Mouse (Mus musculus) A20 (cell line): ENCODE measurements at regions not wholly inside any gene's neighbourhood (a gene's known extent, or its start where the extent isn't known, plus 50 kb on each side); places are given as distances from the start of the nearest gene placed in this dataset.

Experiments
- DNase-seq: peaks from one replicate; pipeline ENCODE4 v3.0.0-alpha.2; 2011; ENCODE audit warnings: low read depth, low spot score

GRCm38 (mm10) chr13:97423298-97423817, 182.5 kb downstream of the Enc1 start:
- no peak for DNase-seq

GRCm38 (mm10) chr13:97422897-97423296, 182.0 kb downstream of the Enc1 start:
- no peak for DNase-seq

GRCm38 (mm10) chr13:97421831-97422230, 180.9 kb downstream of the Enc1 start:
- DNase-seq: no peak

GRCm38 (mm10) chr13:97420773-97421172, 179.9 kb downstream of the Enc1 start:
- no peak for DNase-seq

- DNase-seq: no peak
Observed at GRCm38 (mm10) chr13:97419100-97419499, 178.2 kb downstream of the Enc1 start.

DNA sequence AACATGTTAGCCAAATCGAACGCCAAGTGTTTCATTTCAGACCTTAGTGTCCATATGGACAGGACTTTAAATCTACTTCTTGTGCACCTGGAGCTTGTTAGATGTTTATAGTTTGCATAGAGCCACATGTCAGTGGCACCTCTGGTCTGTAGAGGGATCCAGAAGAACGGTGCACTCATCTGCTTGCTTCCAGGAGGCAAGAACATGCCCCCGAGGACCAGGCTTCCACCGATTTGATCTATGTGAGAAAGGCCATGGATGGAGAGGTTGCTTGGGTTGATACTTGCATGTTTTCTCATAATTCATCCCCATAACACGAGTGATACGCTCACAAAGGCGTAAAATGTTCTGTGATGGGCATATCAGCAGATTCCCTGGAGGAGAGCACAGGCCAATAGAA, 177.8 kb downstream of the Enc1 start:
- no peak for DNase-seq

DNA sequence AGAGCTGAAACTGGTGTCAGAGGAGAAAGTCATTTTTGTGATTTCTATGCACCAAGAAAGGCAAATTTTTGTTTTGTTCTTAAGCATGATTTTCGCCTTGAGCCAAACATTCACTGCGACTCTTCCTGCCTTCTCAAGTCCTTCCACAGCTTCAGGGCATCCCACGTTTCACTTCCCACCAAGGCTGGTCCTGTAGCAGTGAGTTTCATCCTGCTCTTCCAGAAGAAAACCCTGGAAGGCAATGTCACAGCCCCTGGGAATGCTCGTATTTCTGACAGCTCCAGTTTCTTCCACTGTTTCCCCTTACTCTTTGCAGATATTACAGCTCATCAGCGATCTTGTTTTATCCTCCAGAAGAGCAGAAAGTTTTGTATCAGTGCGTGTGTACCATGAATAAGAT, 177.2 kb downstream of the Enc1 start:
- DNase-seq: no peak

DNA sequence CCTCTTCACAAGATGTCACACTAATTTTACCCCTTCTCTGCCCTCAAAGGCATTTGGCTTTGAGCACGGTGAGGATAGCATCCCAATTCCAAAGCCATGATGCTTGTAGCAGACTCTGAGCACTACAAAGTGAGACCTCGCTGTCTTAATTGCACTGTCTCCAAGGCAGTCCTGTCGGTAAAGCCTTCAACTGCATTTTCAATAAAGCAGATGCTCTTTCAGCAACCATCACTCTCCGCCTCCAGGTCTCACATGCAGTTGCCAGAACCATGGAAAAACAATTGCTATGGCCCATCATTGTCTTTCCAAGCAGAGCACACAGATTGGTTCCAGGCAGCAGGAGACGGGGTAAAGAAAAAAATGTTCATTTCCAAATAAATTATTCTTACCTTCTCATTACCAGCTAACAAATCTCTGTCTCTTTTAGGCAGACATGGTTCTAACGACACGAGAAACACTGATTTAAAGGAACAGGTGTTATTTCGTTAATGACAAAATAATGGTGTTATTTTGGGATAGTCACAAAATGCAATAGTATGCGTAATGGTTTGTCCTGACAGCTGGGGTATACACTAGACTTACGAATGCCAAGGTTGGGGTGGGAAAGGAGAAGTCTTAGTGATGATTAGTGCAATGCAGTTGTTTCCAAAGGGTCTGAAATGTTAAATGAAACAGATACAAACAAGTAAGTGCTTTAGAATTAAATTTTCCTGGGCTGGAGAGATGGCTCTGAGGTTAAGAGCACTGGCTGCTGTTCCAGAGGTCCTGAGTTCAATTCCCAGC, 175.2 kb downstream of the Enc1 start:
- no peak for DNase-seq

DNA sequence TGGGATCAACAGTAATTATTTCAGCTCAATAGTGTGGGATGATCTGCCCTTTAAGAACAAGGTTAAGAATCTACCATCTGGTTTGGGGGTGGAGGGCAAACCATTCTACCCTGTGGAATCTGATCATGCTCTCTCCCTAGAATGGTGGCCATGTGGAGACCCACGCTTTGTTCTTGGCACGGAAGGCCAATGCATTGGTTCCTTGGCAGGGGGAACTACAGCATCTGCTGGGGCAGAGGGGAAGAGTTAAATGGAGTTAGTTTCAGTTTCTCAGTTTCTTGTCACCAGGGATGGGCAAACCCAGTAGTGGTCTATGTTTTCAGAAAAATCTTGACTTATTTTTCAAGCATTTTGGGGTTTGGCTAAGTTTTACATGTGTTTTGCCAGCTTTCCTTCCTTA, 174.5 kb downstream of the Enc1 start:
- no peak for DNase-seq

DNA sequence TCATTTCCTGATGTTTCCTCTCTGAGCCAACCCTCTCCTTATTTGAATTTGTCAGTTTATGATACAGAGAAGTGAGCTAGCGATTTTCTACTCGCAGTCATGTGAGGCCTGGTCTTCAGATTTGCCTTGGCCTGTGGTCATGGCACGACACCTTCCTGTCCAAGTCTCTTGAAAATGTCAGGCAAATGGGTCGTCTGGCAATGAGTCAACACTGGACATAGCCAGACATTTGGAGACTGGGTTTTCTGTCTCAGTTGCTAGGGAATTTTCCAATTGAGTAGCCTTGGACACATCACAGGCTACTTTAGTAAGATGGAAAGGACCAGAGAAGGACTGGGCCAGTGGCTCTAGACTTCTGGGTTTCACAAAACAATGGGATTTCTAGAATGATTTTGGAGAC, 171.2 kb downstream of the Enc1 start:
- DNase-seq: no peak

DNA sequence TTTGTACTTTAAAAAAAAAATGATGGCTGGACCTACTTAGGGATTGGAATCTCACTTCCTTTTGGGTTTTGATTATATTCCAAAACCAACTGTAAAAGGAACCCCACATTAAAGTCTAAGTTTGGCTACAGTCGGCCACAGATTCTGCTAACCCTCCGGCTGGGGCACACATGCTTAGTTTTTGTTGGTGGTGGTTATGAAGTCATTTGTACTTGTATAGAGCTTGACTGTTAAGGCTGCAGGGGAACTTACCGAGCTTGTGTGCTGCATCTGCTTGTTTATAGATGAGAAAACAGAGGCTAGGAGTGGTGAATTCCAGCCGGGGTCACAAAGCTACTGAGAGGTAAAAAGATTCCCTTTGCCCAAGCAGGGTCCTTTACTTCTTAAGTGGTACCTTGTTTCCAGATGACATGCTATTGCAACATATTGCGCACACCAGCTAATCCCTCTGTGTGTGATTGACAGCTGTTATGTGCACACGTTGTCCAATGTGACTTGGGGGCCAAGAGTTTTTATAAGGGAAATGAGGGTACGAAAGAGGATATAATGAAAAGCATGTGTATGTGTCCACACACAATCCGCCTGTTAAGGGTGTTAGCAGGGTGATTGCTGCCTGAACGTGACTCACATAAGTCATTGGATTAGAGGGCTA, 169.8 kb downstream of the Enc1 start:
- no peak for DNase-seq

DNA sequence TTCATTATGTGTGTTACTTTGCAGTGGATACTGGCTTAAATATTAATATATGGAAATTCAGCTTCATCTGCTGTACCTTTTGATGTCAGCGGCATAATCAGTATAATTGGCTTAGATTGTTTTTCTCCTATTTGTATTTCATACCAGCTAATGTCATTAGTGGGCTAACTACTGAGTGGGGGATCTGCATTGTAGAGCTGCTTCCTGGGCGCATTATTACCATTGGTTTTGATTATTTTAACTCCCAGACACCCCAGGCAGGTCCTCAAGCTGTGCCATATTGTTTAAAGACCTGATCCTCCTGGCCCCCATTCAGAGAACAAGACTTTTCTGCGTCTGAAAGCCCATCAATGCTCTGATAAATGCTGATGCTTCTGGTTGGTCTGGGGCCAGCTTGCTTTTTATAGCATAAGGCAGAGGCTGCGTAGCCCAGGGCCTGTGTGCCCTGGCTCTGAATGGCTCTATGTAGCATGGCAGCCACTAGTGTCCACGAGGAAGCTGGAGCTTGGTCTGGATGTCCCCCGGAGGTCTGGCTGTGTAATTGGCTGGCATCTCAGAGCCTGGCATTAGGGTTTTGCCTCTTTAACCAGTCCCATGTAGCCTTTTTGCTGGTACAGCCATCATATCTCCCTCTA, 169.1 kb downstream of the Enc1 start:
- no peak for DNase-seq

GRCm38 (mm10) chr13:97409291-97409780, 168.4 kb downstream of the Enc1 start:
- DNase-seq: no peak

- no peak for DNase-seq
Observed at GRCm38 (mm10) chr13:97408414-97409290, 167.7 kb downstream of the Enc1 start.

- DNase-seq: no peak
Observed at GRCm38 (mm10) chr13:97407773-97408172, 166.9 kb downstream of the Enc1 start.

DNA sequence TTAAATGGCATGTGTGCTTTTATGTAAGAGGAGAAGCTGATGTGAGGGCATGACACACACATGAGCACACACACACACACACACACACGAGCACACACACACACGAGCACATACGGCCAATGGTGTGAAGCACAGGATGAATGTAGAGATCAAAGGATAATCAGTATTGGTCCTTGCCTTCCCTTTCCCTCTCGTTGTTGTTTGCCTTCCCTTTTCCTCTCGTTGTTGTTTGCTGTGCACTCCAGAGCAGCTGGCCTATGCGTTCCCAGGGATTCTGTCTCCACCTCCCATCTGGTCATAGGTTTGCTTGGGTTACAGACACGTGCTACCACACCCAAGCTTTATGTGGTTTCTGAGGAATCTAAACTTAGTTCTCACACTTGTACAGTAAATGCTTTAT, 165.8 kb downstream of the Enc1 start:
- no peak for DNase-seq

DNA sequence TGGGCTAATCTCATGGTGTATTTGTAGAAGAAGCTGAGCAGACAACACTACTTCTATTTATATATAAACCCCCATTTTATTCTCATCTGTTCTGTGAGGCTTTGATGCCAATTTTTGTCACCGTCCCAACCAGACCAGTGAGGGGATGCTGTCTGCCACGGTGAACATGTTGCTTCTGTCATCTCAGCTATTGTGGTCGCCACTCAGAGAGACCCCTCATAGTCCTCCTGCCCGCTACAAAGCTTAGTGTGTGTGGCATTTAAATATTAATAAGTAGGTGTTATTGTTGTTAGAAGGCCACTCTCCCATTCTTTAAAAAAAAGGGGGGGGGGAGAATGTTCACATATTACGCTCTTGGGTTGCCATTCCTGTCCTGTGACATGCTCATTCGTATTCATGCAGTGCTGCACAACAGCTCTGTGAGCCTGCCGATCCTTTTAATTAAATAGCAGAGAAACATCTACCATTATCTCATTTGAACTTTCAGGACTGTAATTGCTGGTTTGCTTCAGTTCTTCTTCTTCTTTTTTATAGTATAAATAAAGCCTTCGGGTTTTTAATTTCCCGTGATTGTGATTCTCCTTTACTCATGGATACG, 161.4 kb downstream of the Enc1 start:
- DNase-seq: no peak

GRCm38 (mm10) chr13:97401620-97402019, 160.7 kb downstream of the Enc1 start:
- no peak for DNase-seq

DNA sequence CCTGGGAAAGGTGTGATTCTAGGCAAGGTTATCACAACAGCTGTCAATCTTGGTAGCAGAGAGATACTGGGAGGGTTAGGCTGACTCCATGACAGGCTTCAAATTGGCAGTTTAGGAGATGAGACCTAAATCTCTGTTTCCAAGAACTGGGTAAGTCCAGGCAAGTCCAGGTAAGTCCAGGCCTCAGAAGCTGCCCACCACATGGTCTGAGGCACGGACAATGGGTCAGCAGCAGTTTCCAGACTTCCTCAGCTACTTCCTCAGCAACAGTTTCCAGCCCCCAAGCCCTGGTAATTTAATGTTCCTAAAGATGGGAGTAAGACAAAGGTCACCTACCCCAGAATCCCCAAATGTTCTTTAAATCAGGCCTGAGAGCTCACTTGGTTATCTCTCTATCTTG, 157.1 kb downstream of the Enc1 start:
- no peak for DNase-seq

DNA sequence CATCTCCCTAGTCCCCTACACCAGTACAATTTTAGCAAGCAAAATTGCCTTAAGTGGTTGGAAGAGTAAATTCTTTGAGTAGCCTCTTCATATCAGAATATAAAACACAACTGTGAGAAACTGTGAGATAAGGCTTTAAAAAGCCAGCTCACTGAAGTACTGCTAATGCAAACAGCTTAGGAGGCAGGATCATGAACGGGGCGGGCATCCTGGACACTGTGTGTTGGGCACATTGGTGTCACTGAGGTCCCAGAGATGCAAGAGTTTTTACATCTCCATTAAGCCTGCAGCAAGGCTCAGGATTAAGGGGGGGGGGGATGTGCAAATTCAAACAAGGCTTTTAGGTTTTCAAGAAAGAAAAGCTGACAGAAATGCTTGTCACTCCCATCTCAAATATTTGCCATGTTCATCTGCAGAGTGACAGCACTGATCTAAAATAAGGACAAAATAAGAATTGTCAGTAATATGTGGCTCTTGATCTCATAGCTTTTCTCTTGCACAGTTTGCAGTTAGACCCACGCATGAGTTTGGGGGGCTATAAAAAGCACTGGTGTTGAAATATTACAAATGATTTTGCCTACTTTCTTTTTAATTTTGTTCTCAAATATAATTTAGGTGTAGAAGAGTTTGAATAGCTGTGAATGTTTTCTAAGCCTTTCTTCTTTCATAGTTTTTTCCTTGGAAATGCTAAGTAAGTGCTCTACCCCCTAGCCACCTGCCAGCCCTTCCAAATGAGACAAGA, 156.2 kb downstream of the Enc1 start:
- no peak for DNase-seq
